Mouse (Mus musculus) cerebellum, adult 2 months (tissue): ENCODE measurements around the gene Stox2.

Experiments
- CTCF ChIP-seq: fragments of 200-500 bp; IDR thresholded peaks from 2 replicates; pipeline ENCODE4 v1.5.1; 2011; ENCODE audit warnings: low read depth, mild to moderate bottlenecking, control low read depth, low read length, moderate library complexity, borderline replicate concordance; ENCODE audit not compliant: insufficient read depth
- POLR2A ChIP-seq: fragments of 200-500 bp; IDR thresholded peaks from 2 replicates; pipeline ENCODE4 v1.6.1; 2011; ENCODE audit warnings: low read length, control low read depth, borderline replicate concordance; ENCODE audit not compliant: insufficient read depth

DNA sequence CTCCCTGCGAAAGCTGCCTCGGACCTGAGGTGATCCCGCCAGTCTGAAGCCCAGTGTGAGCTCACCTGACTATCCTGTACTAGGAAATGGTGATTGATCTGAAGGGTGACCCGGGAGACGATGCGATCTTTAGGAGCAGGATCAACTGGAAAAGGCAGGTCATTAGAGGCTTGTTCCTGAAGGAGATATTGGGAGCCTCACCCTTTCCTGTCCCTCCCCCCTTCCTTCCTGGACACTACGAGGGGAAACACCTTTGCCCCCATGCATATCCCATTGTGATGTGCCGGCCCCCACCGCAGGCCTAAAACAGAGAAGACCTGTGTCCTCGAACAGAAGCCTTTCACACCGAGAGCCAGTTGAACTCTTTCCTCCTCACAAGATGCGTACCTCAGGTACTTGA, 58.0 kb downstream of the Stox2 start:
- TF ChIP-seq CTCF (no peak), POLR2A (no peak)
